Mouse (Mus musculus) adrenal gland, postnatal 36 days (tissue): ENCODE measurements around the gene Zfp777. TPM values are rescaled to one million over a fixed set of nuclear protein-coding genes. Genes with fewer than 3 reads are reported as not detected.

Source experiments
- DNase-seq, 2 experiments: peaks; one replicate each; pipeline ENCODE4 v3.0.0; 2021; ENCODE audit warnings: mixed read lengths in 1 of 2
- microRNA-seq: library from miRNA; unstranded; fragments of <30 nt; microRNA quantifications from one replicate; pipeline ENCODE4 v1.2.0, GENCODE M21; 2021
- total RNA-seq, 2 experiments: library from RNA; stranded (reverse); gene quantifications; 2 replicates each; pipeline ENCODE4 v1.2.3; 2021

Zfp777 gene
- total RNA-seq, 2 experiments from 2014 or later: 22.6 to 23.1 TPM

DNA sequence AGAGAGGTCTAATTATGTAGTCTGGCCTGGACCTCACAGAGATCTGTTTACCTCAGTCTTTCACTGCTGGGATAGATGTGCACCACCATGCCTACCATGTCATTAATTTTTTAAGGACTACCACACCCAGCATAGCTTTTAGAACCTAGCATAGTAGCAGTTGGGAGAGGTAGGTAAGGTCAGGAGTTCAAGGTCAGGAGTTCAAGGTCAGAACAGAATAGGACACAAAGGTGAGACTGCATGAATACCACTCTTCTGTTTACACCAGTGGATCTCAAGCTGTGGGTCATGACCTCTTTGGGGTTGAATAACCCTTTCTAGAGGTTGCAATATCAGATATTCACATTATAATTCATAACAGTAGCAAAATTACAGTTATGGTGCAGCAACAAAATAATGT is 16.1 kb downstream of the Zfp777 start:
- DNase-seq: no peak

DNA sequence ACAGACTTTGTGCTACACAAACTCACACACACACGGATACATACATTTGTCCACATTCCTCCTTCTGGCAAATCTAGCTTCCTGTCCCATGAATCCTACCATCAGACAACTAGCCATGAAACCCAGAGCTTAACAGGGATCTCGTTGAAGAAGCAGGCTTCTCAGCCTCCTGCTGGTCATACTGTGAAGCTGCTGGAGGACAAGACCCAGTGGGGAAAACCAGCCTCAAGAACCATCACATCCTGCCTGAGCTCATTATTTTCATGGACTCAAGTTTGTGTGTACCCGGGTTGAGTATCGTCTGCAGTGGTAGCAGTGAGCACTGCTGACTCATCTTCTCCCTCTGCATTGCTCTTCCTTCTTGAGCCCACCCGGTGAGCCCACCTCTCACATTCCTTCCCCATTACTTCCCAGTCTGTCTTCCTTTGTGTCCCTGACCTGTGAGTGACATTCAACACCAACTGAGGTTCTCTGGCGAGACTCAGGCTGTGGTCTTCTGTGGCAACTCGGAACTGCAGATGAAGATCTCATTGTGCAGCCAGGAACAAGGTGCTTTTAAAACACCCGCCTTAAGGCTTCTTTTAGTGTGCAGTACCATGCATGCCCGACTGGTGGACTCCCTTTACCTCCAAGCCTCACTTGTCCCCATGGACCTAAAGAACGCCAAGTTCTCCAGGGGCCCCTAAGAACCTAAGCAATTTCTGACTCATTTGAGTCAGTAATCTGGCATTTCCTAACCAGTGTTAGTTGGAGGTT is 22.6 kb downstream of the Zfp777 start:
- DNase-seq: no peak

DNA sequence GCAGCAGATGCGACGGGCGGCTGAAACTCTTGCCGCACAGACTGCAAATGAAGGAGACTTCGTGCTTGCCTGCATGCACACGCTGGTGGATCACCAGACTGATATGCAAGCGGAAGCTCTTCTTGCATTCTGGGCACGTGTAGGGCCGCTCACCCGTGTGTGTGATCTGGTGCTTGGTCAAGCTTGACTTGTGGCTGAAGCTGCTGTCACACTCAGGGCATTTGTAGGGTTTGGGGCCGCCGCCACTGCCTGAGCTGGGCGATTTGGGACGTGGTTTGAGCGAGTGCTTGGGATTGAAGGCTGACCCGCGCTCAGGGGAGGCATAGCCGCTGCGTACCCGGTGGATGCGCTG is 23.7 kb downstream of the Zfp777 start:
- DNase-seq: no peak

DNA sequence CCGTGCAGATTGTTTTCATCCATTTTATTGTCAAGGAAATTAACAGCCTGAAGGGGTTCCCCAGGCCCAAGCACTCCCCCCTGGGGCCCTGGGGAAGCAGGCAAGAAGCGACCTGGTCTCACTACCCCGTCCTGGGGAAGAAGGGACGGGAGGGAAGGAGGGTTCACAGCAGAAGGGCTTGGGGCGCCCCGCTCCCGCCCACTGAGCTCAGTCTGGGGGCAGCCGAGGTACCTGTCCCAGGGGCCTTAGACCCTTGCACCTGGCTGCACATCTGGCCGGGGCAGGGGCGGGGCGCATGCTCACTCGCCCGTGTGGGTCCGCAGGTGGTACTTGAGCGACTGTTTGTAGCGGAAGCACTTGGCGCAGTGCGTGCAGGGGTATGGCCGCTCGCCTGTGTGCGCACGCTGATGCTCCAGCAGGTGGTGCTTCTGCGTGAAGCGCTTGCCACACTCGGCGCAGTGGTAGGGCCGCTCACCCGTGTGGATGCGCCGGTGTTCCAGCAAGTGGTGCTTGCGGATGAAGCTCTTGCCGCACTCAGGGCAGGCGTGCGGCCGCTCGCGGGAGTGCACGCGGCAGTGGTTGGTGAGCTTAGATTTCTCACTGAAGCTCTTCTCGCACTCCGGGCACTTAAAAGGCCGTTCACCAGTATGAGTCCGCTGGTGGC is 24.2 kb downstream of the Zfp777 start:
- no peak for DNase-seq

DNA sequence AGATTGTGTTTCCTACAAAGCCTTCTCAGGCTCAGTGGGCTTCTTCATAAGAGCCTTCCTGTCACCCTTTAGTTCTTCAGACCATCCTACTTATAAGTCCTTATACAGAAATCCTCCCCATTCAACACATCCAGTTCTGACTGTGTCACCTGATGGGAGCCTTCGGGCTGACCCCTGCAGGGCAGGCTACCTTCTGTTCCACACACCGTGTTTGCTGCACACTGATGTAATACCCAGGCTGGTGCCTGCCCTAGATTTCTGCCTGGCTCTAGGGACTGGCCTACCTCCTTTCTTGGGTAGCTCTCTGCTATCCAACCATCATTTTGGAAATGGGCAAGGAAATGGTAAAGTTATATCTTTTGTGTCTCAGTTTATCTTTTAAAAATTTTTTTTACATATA is 26.0 kb downstream of the Zfp777 start:
- DNase-seq: no peak

DNA sequence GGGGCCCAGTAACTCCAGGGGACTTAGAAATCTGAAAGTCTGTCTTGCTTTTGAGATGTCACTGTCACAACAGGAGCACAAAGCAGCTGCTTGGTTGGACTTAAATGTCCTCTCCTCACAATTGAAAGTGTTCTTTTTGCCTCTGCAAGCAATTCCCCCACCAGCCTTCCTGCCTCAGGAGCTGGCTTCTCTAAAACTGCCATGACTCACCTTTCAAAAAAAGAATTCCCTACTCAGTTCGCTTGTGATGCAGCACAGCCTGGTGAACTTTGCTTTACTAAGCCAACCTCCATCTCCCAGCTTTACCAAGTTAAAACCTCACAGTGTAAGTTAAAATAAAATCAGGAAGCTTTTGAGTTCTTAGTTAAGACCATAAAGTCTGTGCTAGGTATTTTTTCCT is 27.0 kb downstream of the Zfp777 start:
- DNase-seq: no peak

DNA sequence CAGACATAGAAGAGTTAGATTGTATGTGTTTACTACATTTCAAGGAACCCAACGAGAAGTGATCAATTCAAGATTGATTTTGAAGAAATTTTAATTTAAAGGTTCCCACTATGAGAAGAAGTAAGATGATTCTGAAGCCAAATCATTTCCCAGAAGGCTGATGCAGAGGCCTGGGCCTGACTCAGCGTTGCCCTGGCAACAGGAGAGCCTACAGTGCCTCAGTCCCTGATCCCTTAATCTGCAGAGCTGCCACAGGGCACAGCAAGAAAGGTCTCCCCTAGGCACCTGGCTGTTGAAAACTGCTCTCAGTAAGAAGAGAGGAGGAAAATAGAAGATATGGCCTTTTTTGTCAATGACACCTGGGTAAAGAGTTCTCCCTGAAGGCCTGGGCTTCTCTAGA is 28.7 kb downstream of the Zfp777 start:
- peak; percentile 75 to 80 for DNase-seq

DNA sequence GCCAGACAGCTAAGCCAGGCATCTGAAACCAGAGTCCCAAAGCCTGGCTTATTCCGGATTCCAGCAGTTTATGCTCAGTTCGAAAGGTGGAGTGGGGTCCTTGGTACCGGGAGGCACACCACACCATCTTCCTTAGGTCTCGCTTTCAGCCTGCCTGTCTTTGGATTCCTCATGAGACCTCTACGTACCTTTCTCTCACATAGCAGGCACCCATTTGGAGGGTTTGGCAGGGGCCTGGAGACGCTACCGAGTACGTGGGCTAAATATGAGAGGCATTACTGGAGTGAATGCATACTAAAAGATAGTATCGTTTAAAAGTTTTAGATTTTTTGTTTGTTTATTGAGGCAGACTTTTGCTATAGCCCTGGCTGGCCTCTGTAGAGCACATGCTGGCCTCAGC is 31.9 kb downstream of the Zfp777 start:
- no peak for DNase-seq

DNA sequence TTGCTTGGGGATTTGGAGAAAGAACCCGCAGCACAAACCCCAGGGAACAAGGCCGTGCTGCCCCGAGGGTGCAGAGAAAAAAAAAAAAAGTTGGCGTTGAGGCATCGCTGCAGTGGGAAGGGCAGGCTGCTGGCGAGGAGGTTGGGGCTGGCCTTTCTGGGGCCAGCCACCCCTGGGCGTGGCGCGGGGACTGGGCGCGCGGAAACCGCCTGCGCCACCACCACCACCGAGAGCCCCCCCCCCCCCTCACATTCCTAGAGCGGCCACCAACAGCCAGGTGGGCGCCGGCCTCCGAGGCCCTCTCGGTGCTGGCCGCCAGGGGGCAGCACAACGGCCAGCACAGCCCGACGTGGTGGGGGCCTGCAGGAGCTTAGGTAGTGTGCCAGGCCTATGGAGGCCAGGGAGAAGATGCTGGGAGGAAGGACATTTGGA is 32.6 kb downstream of the Zfp777 start:
- peak; percentile 75 to 84 for DNase-seq

DNA sequence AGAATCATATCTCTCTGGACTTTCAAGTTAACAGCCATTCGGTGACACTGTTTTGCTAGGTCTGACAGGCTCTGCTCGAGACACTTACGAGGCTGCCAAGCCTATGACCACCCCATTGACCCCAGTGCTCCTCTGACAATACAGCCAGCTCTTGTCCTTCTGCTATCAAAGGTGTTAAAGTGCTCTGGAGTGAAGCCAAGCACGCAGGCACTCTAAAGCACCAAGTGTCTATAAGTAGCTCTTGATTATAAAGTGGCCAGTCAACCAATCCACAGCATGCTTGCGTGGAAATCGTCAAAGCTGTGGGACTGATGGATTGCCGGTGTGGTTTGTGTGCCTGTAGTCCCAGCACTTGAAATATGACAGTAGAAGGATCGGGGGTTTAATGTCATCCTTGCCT is 38.0 kb downstream of the Zfp777 start:
- no peak for DNase-seq

DNA sequence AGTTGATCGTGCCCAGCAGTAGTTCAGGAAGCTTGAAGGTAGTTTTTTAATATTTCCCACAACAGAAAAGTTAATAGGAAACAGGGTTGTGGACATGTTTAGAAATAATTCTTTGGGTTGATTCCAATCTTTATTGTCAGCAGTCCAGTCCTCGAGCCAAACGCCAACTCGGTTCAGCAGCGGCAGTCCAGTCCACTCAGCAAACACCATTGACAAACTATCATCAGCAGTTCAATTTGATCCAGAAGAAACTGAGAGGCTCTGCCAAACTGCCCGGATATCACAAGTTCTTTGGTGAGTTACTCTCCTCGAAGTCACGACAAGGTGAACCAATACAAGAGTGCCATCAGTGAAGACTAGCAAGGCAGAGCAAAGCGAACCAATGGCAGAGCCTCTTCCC is 53.0 kb downstream of the Zfp777 start:
- no peak for DNase-seq

DNA sequence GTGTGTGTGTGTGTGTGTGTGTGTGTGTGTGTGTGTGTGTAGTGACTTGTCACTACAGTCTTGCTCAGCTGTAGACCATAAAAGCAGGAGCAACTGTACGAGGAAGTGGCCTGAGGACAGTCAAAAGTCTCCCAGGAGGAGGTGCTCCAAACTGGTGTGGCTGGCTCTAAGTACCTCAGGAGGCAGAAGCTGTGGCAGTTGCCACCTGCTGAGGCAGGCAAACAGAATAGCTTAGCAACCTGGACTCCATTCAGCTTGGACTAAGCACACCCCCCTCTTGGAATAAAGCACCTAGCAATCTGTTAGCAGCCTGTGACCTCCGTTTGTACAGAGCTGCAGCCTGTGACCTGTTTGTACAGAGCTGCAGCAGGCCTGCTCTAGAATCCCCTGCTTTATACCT is 64.8 kb downstream of the Zfp777 start:
- DNase-seq: no peak

DNA sequence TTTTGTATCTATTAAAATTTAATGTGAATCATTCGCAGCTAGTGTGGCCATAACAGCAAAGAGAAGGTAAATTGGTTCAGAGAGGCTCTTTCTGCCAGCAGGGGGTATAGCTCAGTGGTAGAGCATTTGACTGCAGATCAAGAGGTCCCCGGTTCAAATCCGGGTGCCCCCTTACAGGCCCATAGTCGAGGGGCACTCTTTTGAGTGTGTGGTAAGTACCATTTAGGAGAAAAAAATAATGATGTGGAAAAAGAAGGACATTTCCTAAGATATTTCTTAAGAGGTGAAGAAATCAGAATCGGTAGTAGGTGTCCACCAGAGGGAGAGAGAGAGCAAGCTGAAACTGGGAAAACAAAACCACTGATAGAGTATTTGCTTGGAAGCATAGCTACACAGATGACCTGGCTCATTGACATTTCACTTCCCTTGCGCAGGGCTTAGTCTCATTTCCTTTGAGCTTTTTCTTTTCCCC is 69.8 kb downstream of the Zfp777 start:
- DNase-seq: peak; percentile 89

DNA sequence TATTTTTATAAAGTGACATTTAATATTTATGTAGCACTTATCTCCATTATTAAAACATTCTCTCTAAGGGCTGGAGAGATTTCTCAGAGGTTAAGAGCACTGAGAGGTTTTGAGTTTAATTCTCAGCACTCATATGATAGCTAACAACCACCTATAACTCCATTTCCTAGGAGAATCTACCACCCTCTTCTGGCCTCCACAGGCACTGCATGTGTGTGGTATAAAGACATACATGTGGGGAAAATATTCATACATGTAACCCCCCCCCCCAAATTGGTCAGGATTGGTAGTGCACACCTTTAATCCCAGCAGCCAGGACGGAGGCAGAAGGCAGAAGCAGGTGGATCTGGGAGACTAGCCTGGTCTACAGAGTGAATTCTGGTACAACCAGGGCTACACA is 74.1 kb downstream of the Zfp777 start:
- DNase-seq: no peak

Small RNA genes lying within 50 kb of the gene (microRNA-seq; reads per million reads assigned to microRNA genes)
- gene Gm24563: not detected

Other genes starting within 250 kb of the Zfp777 start
- gene Pdia4, start 235.5 kb downstream of the Zfp777 start, total RNA-seq: 10 to 100 TPM; 93.8 to 97.5 TPM
- gene Zfp786, start 218.0 kb downstream of the Zfp777 start, total RNA-seq: 1 to 10 TPM in 1 of 2 experiments, under 1 TPM in 1; 0.83 to 1.4 TPM
- 10 to 100 TPM in 1 of 2 experiments, 1 to 10 TPM in 1; 9.9 to 13.3 TPM for gene Zfp398, start 213.2 kb downstream of the Zfp777 start, total RNA-seq
- gene Zfp282, start 171.7 kb downstream of the Zfp777 start, total RNA-seq: 10 to 100 TPM in 1 of 2 experiments, 1 to 10 TPM in 1; 9.9 to 11.2 TPM
- 10 to 100 TPM; 14.7 to 15.2 TPM for gene Zfp212, start 128.4 kb downstream of the Zfp777 start, total RNA-seq
- 1 to 10 TPM; 5.2 to 5.7 TPM for gene Zfp956, start 95.5 kb downstream of the Zfp777 start, total RNA-seq
- 10 to 100 TPM; 22.4 to 24.5 TPM for gene Zfp746, start 37.7 kb upstream of the Zfp777 start, total RNA-seq